ENCODE assay signal across 7 mouse cellular contexts in genomic region chr8:3621199-3621970, GRCm38 (mm10). TPM values are rescaled to one million over a fixed set of nuclear protein-coding genes. Genes with fewer than 3 reads are reported as not detected.
DNase-seq lines count a peak whose midpoint lies in the region; ATAC-seq lines count a peak whose summit lies in the region.

Xab2 (minus strand) TSS chr8:3621316.
Pet100 (plus strand) TSS chr8:3621548.

- H3K4me2 ChIP-seq in intestine, embryonic 16.5 days (ENCODE audit: low read depth, low read length), result peak within 1 kb of the TSS; percentile 80
- H3K4me2 ChIP-seq in midbrain, embryonic 11.5 days, result peak within 1 kb of the TSS; percentile 89

- under 1% methylated on average over 37 of the region's 37 CpGs for WGBS in intestine, embryonic 16.5 days
- whole genome bisulfite sequencing in midbrain, embryonic 11.5 days, result under 1% methylated on average over 37 of the region's 37 CpGs

- H3K27me3 ChIP-seq in intestine, embryonic 16.5 days (replicated peaks; ENCODE audit: control insufficient read depth, insufficient read depth, low read length), result no peaks in the 10 kb centered on the region
- H3K27me3 ChIP-seq in midbrain, embryonic 11.5 days (ENCODE audit: control insufficient read depth, insufficient read depth, low read length), result no peaks in the 10 kb centered on the region

- peaks cover 13% of the 10 kb centered on the region for H3K36me3 ChIP-seq in intestine, embryonic 16.5 days (ENCODE audit: control insufficient read depth, insufficient read depth, low read length)
- H3K36me3 ChIP-seq in midbrain, embryonic 11.5 days (ENCODE audit: control insufficient read depth, insufficient read depth, low read length), result peaks cover 2% of the 10 kb centered on the region; the same call in 1 of the 2 replicates

- peak within 1 kb of the TSS; percentile 66 for H3K4me3 ChIP-seq in intestine, embryonic 16.5 days (ENCODE audit: low read length)
- peak within 1 kb of the TSS; percentile 94 for H3K4me3 ChIP-seq in midbrain, embryonic 11.5 days (ENCODE audit: low read depth, low read length)

- H3K9ac ChIP-seq in intestine, embryonic 16.5 days (ENCODE audit: low read depth, low read length), result peak within 1 kb of the TSS; percentile 73
- peak within 1 kb of the TSS; percentile 79 for H3K9ac ChIP-seq in midbrain, embryonic 11.5 days (ENCODE audit: low read length)

- peaks cover 14% of the 10 kb centered on the region for H3K4me1 ChIP-seq in intestine, embryonic 16.5 days (ENCODE audit: control insufficient read depth, insufficient read depth, low read length)
- peaks cover 12% of the 10 kb centered on the region for H3K4me1 ChIP-seq in midbrain, embryonic 11.5 days (ENCODE audit: control insufficient read depth, insufficient read depth, low read length)

- H3K9me3 ChIP-seq in intestine, embryonic 16.5 days (ENCODE audit: control insufficient read depth, low read length), result no peaks in the 10 kb centered on the region
- no peaks in the 10 kb centered on the region for H3K9me3 ChIP-seq in midbrain, embryonic 11.5 days (ENCODE audit: control insufficient read depth, low read length)

- no peak within 1 kb of the TSS for H3K27ac ChIP-seq in intestine, embryonic 16.5 days (ENCODE audit: low read length)
- H3K27ac ChIP-seq in midbrain, embryonic 11.5 days (ENCODE audit: low read depth, low read length), result no peak within 1 kb of the TSS

- peak; percentile 99 for DNase-seq in adrenal gland, adult 8-10 months
- peak; percentile 100 for DNase-seq in embryo, embryonic 9.5 days (ENCODE audit: extremely low spot score)
- peak; percentile 90 to 98 for DNase-seq in gastrocnemius, postnatal 4 days (ENCODE audit: low spot score in 2 of 2)
- DNase-seq in left cerebral cortex, postnatal 36 days (ENCODE audit: low spot score in 2 of 2), result peak; percentile 98 to 99
- DNase-seq in midbrain, embryonic 11.5 days (ENCODE audit: low spot score, missing footprints), result peak; percentile 100
- DNase-seq in skeletal muscle tissue, adult 2 months (ENCODE audit: low read depth, low spot score), result peak; percentile 100

- intact Hi-C loops in left cerebral cortex, postnatal 36 days (cut with DNase I), result loop anchor here (2.0 kb wide), 1 partner anchor 55 kb away; the partner anchor contains the start of gene Trappc5

- ATAC-seq in intestine, embryonic 16.5 days, result peak; percentile 99
- ATAC-seq in midbrain, embryonic 11.5 days (ENCODE audit: low FRiP score), result peak; percentile 98

RNA-seq across cellular contexts. Expression of gene Xab2, which starts in this region (rescaled TPM):
- 10 to 100 TPM; 37.2 to 44.3 (median 42.5) TPM for total RNA-seq in adrenal gland, adult 8-10 months (2022)
- total RNA-seq in gastrocnemius, postnatal 4 days (2021), result 10 to 100 TPM; 21.1 to 23.2 TPM
- 45.9 and 48.1 TPM in 2 replicates for polyA plus RNA-seq in intestine, embryonic 16.5 days (2015; fragmentation: Nextera tagmentation; extraction: Ambion mirVana)
- 10 to 100 TPM; 36.6 to 36.9 TPM for total RNA-seq in left cerebral cortex, postnatal 36 days (2021)
- 58.6 and 63.8 TPM in 2 replicates for polyA plus RNA-seq in midbrain, embryonic 11.5 days (2014; fragmentation: Nextera tagmentation; extraction: Ambion mirVana)

RNA-seq across cellular contexts. Expression of gene Pet100, which starts in this region (rescaled TPM):
- 100 to 1,000 TPM in 1 of 4 experiments, 10 to 100 TPM in 3; 86.7 to 108 (median 94.2) TPM for total RNA-seq in adrenal gland, adult 8-10 months (2022)
- 10 to 100 TPM; 59.7 to 70.0 TPM for total RNA-seq in gastrocnemius, postnatal 4 days (2021)
- 86.6 and 86.9 TPM in 2 replicates for polyA plus RNA-seq in intestine, embryonic 16.5 days (2015; fragmentation: Nextera tagmentation; extraction: Ambion mirVana)
- total RNA-seq in left cerebral cortex, postnatal 36 days (2021), result 10 to 100 TPM; 75.6 to 85.4 TPM
- 96.9 and 113 TPM in 2 replicates for polyA plus RNA-seq in midbrain, embryonic 11.5 days (2014; fragmentation: Nextera tagmentation; extraction: Ambion mirVana)
